Mouse (Mus musculus) erythroblast, embryonic 14.5 days (primary cell): ENCODE results near the gene Prelp.

ENCODE experiments used
- GATA1 ChIP-seq: IDR thresholded peaks from 2 replicates; pipeline ENCODE4 v1.6.1; 2012; ENCODE audit warnings: low read length, inconsistent platforms, mixed read lengths
- TAL1 ChIP-seq: IDR thresholded peaks from 3 replicates; pipeline ENCODE4 v1.6.1; 2012; ENCODE audit warnings: low read length, inconsistent platforms, mixed read lengths

DNA sequence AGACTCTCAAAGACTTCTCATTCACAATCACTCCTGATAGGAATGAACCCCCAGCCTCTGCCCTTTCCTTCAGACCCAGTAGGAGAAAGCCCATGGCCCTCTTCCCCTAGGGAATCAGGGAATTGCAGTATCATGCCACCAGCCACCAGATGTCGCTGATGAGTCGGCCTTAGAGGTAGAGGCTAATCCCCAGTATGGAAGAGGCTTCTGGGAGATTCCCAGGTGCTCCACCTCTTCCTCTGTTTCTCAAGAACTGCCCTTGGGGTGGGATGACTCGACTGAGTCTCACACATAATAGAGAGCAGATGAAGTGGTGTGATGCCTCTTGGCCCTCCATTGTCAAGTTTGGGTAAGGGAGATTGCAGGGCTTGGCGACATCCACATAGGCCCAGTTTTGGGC lies 9.8 kb downstream of the Prelp start:
- TF ChIP-seq TAL1 (no peak), GATA1 (no peak)
